Mouse (Mus musculus) cortical plate, adult 2 months (tissue): ENCODE data around the gene Rps15.

Source experiments
- CTCF ChIP-seq: fragments of 200-500 bp; IDR thresholded peaks from 2 replicates; pipeline ENCODE4 v1.5.1; 2011; ENCODE audit warnings: mild to moderate bottlenecking, control low read depth, low read length; ENCODE audit not compliant: insufficient read depth; ENCODE audit errors: extremely low read depth
- POLR2A ChIP-seq: fragments of 200-500 bp; IDR thresholded peaks from 2 replicates; pipeline ENCODE4 v1.6.1; 2011; ENCODE audit warnings: mild to moderate bottlenecking, low read length, control low read depth; ENCODE audit not compliant: insufficient read depth; ENCODE audit errors: extremely low read depth

DNA sequence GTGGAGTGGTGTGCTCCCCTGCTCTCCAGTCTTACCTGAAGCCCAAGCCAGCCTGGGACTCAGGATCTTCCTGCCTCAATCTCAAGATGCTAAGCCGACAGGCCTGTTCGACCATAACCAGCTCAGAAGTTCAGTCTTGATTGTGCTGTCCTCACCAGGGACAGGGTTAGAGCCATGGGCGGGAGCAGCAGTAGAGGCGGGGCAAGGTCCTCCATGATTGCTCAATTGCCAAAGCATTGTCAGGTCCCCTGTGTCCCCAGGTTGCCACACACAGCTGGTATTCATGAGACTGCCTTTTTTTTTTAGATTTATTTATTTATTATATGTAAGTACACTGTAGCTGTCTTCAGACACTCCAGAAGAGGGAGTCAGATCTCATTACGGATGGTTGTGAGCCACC, 16.0 kb upstream of the Rps15 start:
- TF ChIP-seq POLR2A (no peak), CTCF (no peak)
